Mouse (Mus musculus) CH12.LX (cell line): ENCODE measurements around the gene Epyc. TPM values are rescaled to one million over a fixed set of nuclear protein-coding genes. Genes with fewer than 3 reads are reported as not detected.

Source experiments
- DNase-seq: peaks from one replicate; pipeline ENCODE4 v3.0.0-alpha.2; 2013; ENCODE audit errors: extremely low read depth
- H3K27ac ChIP-seq: 2 replicates; pipeline ENCODE4 v1.5.1; 2012; ENCODE audit warnings: low read depth, mild to moderate bottlenecking, control low read depth, moderate library complexity; ENCODE audit not compliant: insufficient read depth
- H3K27me3 ChIP-seq: replicated peaks from 2 replicates; pipeline ENCODE3; 2012; ENCODE audit warnings: inconsistent platforms
- H3K36me3 ChIP-seq, 2 experiments: replicated peaks in 1 of 2; 2 replicates each; pipeline versions ENCODE3 to v1.6.1; 2012; ENCODE audit warnings: inconsistent platforms in 1 of 2, low read length in 1 of 2, mild to moderate bottlenecking in 1 of 2, mixed read lengths in 1 of 2, moderate library complexity in 1 of 2; ENCODE audit not compliant: control insufficient read depth in 1 of 2, insufficient read depth in 1 of 2
- H3K4me1 ChIP-seq, 2 experiments: 2 replicates each; pipeline ENCODE4 v1.6.1; 2012; ENCODE audit warnings: inconsistent platforms in 1 of 2, moderate library complexity in 1 of 2; ENCODE audit not compliant: insufficient read depth in 2 of 2, control insufficient read depth in 1 of 2
- H3K4me2 ChIP-seq: 2 replicates; pipeline ENCODE4 v1.6.1; 2012; ENCODE audit warnings: low read depth, mild to moderate bottlenecking, control low read depth; ENCODE audit not compliant: poor library complexity, insufficient read depth, severe bottlenecking
- H3K4me3 ChIP-seq, 3 experiments: fragments of 150-350 bp in 1 of 3; sonication (generic) in 1 of 3; replicated peaks in 1 of 3; 2 replicates each; pipeline versions ENCODE3 to v1.5.1; 2011 to 2012; ENCODE audit warnings: low read depth in 2 of 3, low read length in 2 of 3, mild to moderate bottlenecking in 2 of 3, moderate library complexity in 2 of 3, control low read depth in 1 of 3, improper control_type of control experiment in 1 of 3, inconsistent platforms in 1 of 3, mixed read lengths in 1 of 3; ENCODE audit not compliant: poor library complexity in 1 of 3
- H3K79me2 ChIP-seq: replicated peaks from 2 replicates; pipeline ENCODE4 v1.6.1; 2012; ENCODE audit warnings: mild to moderate bottlenecking, moderate library complexity; ENCODE audit not compliant: control insufficient read depth, poor library complexity, insufficient read depth, severe bottlenecking; ENCODE audit errors: extremely low read depth
- H3K9ac ChIP-seq: 2 replicates; pipeline ENCODE4 v1.6.1; 2012; ENCODE audit warnings: low read depth, mild to moderate bottlenecking, control low read depth, moderate library complexity; ENCODE audit not compliant: insufficient read depth
- H3K9me3 ChIP-seq: replicated peaks from 2 replicates; pipeline ENCODE3; 2012; ENCODE audit warnings: low read length, inconsistent platforms, mixed read lengths
- BHLHE40 ChIP-seq: IDR thresholded peaks from 2 replicates; pipeline ENCODE4 v1.6.1; 2011; ENCODE audit warnings: mild to moderate bottlenecking, low read depth, low read length, improper control_type of control experiment
- CTCF ChIP-seq, 2 experiments: IDR thresholded peaks in 1 of 2; conservative IDR thresholded peaks in 1 of 2; 2 replicates each; pipeline ENCODE4 v1.5.1; 2011 to 2012; ENCODE audit warnings: low read depth in 2 of 2, low read length in 2 of 2, improper control_type of control experiment in 1 of 2, inconsistent platforms in 1 of 2, mild to moderate bottlenecking in 1 of 2, moderate library complexity in 1 of 2
- E2F4 ChIP-seq: IDR thresholded peaks from 2 replicates; pipeline ENCODE4 v1.6.1; 2011; ENCODE audit warnings: low read depth, low read length, improper control_type of control experiment; ENCODE audit not compliant: insufficient replicate concordance
- ELF1 ChIP-seq: IDR thresholded peaks from 2 replicates; pipeline ENCODE4 v1.6.1; 2014; ENCODE audit warnings: low read depth, mild to moderate bottlenecking, inconsistent platforms, low read length, improper control_type of control experiment
- EP300 ChIP-seq: IDR thresholded peaks from 2 replicates; pipeline ENCODE4 v1.6.1; 2011; ENCODE audit warnings: low read length, improper control_type of control experiment
- ETS1 ChIP-seq: conservative IDR thresholded peaks from 2 replicates; pipeline ENCODE4 v1.6.1; 2012; ENCODE audit warnings: low read depth, mild to moderate bottlenecking, inconsistent platforms, low read length, improper control_type of control experiment, moderate library complexity
- KAT2A ChIP-seq: IDR thresholded peaks from 2 replicates; pipeline ENCODE4 v1.6.1; 2012; ENCODE audit warnings: low read length, improper control_type of control experiment, inconsistent platforms; ENCODE audit not compliant: insufficient replicate concordance
- MAFK ChIP-seq: IDR thresholded peaks from 2 replicates; pipeline ENCODE4 v1.6.1; 2011; ENCODE audit warnings: low read length, improper control_type of control experiment; ENCODE audit not compliant: insufficient replicate concordance
- MXI1 ChIP-seq: IDR thresholded peaks from 2 replicates; pipeline ENCODE4 v1.6.1; 2011; ENCODE audit warnings: mild to moderate bottlenecking, low read depth, low read length, improper control_type of control experiment
- NELFE ChIP-seq: IDR thresholded peaks from 2 replicates; pipeline ENCODE4 v1.6.1; 2011; ENCODE audit warnings: low read depth, low read length, improper control_type of control experiment
- POLR2AphosphoS2 ChIP-seq: IDR thresholded peaks from 2 replicates; pipeline ENCODE4 v1.6.1; 2011; ENCODE audit warnings: low read depth, low read length, improper control_type of control experiment
- RCOR1 ChIP-seq: conservative IDR thresholded peaks from 2 replicates; pipeline ENCODE4 v1.6.1; 2012; ENCODE audit warnings: low read depth, mild to moderate bottlenecking, inconsistent platforms, low read length, improper control_type of control experiment
- SIN3A ChIP-seq: IDR thresholded peaks from 2 replicates; pipeline ENCODE4 v1.6.1; 2012; ENCODE audit warnings: low read length, improper control_type of control experiment, inconsistent platforms
- SMC3 ChIP-seq: IDR thresholded peaks from 2 replicates; pipeline ENCODE4 v1.6.1; 2011; ENCODE audit warnings: low read depth, low read length, improper control_type of control experiment
- USF2 ChIP-seq: conservative IDR thresholded peaks from 2 replicates; pipeline ENCODE4 v1.6.1; 2011; ENCODE audit warnings: low read depth, low read length, improper control_type of control experiment
- ZC3H11A ChIP-seq: IDR thresholded peaks from 2 replicates; pipeline ENCODE4 v1.6.1; 2012; ENCODE audit warnings: low read depth, mild to moderate bottlenecking, inconsistent platforms, low read length, improper control_type of control experiment
- ZNF384 ChIP-seq: IDR thresholded peaks from 2 replicates; pipeline ENCODE4 v1.6.1; 2012; ENCODE audit warnings: low read depth, low read length, improper control_type of control experiment, inconsistent platforms
- dilution Hi-C: fragments of 300-500 bp; cut with MboI; formaldehyde crosslinking; loops from 2 replicates; pipeline ENCODE4 v1.14.3; 2020; ENCODE audit warnings: low sequenced_read_pairs; ENCODE audit not compliant: extremely low pct_unique_long_range_greater_than_20kb, extremely low pct_ligation_motif_present
- in situ Hi-C: fragments of 300-500 bp; cut with MboI; formaldehyde crosslinking; loops from 3 replicates; pipeline ENCODE4 v1.14.3; 2019; ENCODE audit warnings: low sequenced_read_pairs, low pct_ligation_motif_present, low pct_unique_long_range_greater_than_20kb, mixed read lengths
- polyA plus RNA-seq: library from polyadenylated mRNA; unstranded; fragments of >175 nt; gene quantifications from 2 replicates; pipeline ENCODE4 v1.2.1, GENCODE M21; 2012; ENCODE audit warnings: low read depth; ENCODE audit not compliant: insufficient read length
- total RNA-seq, 2 experiments: library from RNA; depleted of rRNA; stranded (reverse); fragments of 300-350 nt in 1 of 2; fragments of >200 nt in 1 of 2; gene quantifications; 2 replicates each; pipeline ENCODE4 v1.2.3; 2012 to 2014

Gene Epyc
- total and polyA plus RNA-seq, 3 experiments: not detected

DNA sequence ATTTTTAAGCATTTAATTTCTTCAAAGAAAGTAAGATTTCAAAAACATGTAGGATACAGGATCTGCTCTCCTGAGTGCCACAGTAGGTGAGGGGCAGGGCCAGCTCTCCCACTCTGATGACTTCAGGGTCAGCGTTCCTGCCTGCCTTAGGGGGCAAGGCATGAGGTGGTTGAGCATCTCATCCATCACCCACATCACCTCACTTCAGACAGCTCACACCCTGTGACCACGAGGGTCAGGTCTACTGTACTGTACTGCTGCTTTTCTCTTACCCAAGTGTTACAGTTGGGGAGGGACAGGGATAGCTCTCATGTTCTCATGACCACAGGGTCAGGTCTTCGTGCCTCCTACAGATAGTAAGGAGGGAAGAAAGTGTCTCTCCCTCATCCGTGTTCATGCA, 42.1 kb upstream of the Epyc start:
- Histone ChIP-seq H3K36me3 (no peaks in the 10 kb centered on the region), H3K4me2 (no peak overlapping the region), H3K9me3 (no peaks in the 10 kb centered on the region), H3K27me3 (no peaks in the 10 kb centered on the region), H3K79me2 (no peaks in the 10 kb centered on the region), H3K4me1 (peaks cover 4 to 11% of the 10 kb centered on the region in 2 experiments; a peak in 3 of 4 replicates), H3K9ac (no peak overlapping the region), H3K4me3 (no peak overlapping the region), H3K27ac (no peak overlapping the region)
- TF ChIP-seq ETS1: no peak
- no peak for TF ChIP-seq E2F4
- TF ChIP-seq USF2: no peak
- no peak for TF ChIP-seq ELF1
- dilution Hi-C loops (no loop called here), in situ Hi-C loops (no loop called here)
- no peak for DNase-seq

DNA sequence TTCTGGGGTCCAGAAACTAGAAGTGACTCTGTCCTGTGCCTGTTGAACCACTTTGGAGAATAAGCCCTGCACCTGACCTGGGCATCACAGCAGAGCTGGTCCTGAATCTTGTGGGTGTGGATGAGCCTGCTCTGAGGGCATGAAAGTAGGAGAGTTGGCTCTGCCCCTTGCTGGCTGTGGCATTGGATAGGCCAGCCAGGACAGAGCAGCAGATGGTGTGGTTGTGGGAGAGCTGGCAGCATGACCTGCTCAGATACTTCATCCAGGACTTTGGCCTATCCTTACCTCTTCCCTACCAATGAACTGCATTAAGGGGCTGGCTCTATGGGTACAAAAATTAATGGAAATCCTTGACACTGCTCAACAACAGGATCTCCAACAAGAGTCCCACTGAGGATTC, 40.6 kb upstream of the Epyc start:
- no peaks in the 10 kb centered on the region for H3K27me3 ChIP-seq
- TF ChIP-seq EP300: no peak
- TF ChIP-seq RCOR1: no peak
- no peak for TF ChIP-seq ELF1
- TF ChIP-seq BHLHE40: no peak
- no peak for TF ChIP-seq ZNF384
- TF ChIP-seq MXI1: no peak
- TF ChIP-seq NELFE: no peak
- no peak for TF ChIP-seq ZC3H11A
- TF ChIP-seq KAT2A: no peak
- TF ChIP-seq USF2: no peak
- TF ChIP-seq MAFK: no peak
- no peak for TF ChIP-seq CTCF (conservative IDR thresholded peaks at IDR 0.05 in 1 of 2, IDR thresholded peaks at IDR 0.05 in 1 of 2; ENCODE audit: low read depth in 2 of 2, low read length in 2 of 2)
- TF ChIP-seq SMC3: no peak
- no peak for TF ChIP-seq POLR2AphosphoS2
- TF ChIP-seq SIN3A: no peak
- TF ChIP-seq, all 38 proteins: peak for 0
- DNase-seq: no peak
- H3K9me3 ChIP-seq: no peaks in the 10 kb centered on the region
- no peak overlapping the region for H3K9ac ChIP-seq
- no peaks in the 10 kb centered on the region for H3K36me3 ChIP-seq
- H3K4me2 ChIP-seq: no peak overlapping the region
- dilution Hi-C loops: no loop called here
- H3K27ac ChIP-seq: no peak overlapping the region
- no peaks in the 10 kb centered on the region for H3K79me2 ChIP-seq
- in situ Hi-C loops: no loop called here
- no peak overlapping the region for H3K4me3 ChIP-seq
- H3K4me1 ChIP-seq: peaks cover 4 to 11% of the 10 kb centered on the region in 2 experiments; a peak in 3 of 4 replicates
